Mouse (Mus musculus) heart, postnatal 0 days (tissue): ENCODE data around the gene Mcat. TPM values are rescaled to one million over a fixed set of nuclear protein-coding genes. Genes with fewer than 3 reads are reported as not detected.

Experiments
- ATAC-seq: fragments of 200-750 bp; cut with Nextera tagmentation; 2 replicates; pipeline ENCODE4 v1.8.0; 2017; ENCODE audit warnings: low read depth, moderate number of reproducible peaks, moderate library complexity; ENCODE audit not compliant: insufficient read depth
- DNase-seq: peaks from one replicate; pipeline ENCODE4 v3.0.0-alpha.2; 2016; ENCODE audit warnings: low spot score
- H3K27ac ChIP-seq: fragments of 300-500 bp; sonication (generic); 2 replicates; pipeline ENCODE4 v1.5.1; 2014; ENCODE audit warnings: low read depth, mild to moderate bottlenecking
- H3K27me3 ChIP-seq: fragments of 300-500 bp; sonication (generic); 2 replicates; pipeline ENCODE4 v1.6.1; 2014; ENCODE audit warnings: low read length, mixed read lengths; ENCODE audit not compliant: control insufficient read depth, insufficient read depth
- H3K36me3 ChIP-seq: fragments of 300-500 bp; sonication (generic); replicated peaks from 2 replicates; pipeline ENCODE4 v1.6.1; 2014; ENCODE audit warnings: low read length, mixed read lengths; ENCODE audit not compliant: control insufficient read depth, insufficient read depth
- H3K4me1 ChIP-seq: fragments of 300-500 bp; sonication (generic); 2 replicates; pipeline ENCODE4 v1.6.1; 2014; ENCODE audit warnings: antibody characterized with exemption; ENCODE audit not compliant: control insufficient read depth, insufficient read depth
- H3K4me2 ChIP-seq: fragments of 300-500 bp; sonication (generic); 2 replicates; pipeline ENCODE4 v1.6.1; 2014; ENCODE audit warnings: low read depth, mild to moderate bottlenecking, low read length, moderate library complexity
- H3K4me3 ChIP-seq: fragments of 300-500 bp; sonication (generic); 2 replicates; pipeline ENCODE4 v1.5.1; 2014; ENCODE audit warnings: low read depth, low read length
- H3K9ac ChIP-seq: fragments of 300-500 bp; sonication (generic); replicated peaks from 2 replicates; pipeline ENCODE4 v1.6.1; 2014; ENCODE audit warnings: low read depth, low read length, mixed read lengths
- H3K9me3 ChIP-seq: fragments of 300-500 bp; sonication (generic); replicated peaks from 2 replicates; pipeline ENCODE4 v1.6.1; 2016; ENCODE audit warnings: low read length; ENCODE audit not compliant: control insufficient read depth
- CTCF ChIP-seq: IDR thresholded peaks from 2 replicates; pipeline ENCODE4 v1.5.1; 2016; ENCODE audit warnings: antibody characterized with exemption, control low read depth, low read depth
- EP300 ChIP-seq: IDR thresholded peaks from 2 replicates; pipeline ENCODE4 v1.6.1; 2016; ENCODE audit warnings: antibody characterized with exemption, low read depth
- WGBS: fragments of 180-500 bp; shearing (Covaris S2); extraction: QIAGEN DNeasy Blood & Tissue Kit; methylation state at CpG from one replicate; pipeline ENCODE4 v1.1.7; 2014; 5-methylcytosine and 5-hydroxymethylcytosine counted together
- polyA plus RNA-seq: library from polyadenylated mRNA; unstranded; fragments of >200 nt; fragmentation: Nextera tagmentation; extraction: Ambion mirVana; gene quantifications from 2 replicates; pipeline ENCODE4 v1.2.1, GENCODE M21; 2015
- total RNA-seq: library from RNA; depleted of rRNA; stranded (reverse); fragments of >200 nt; gene quantifications from 2 replicates; pipeline ENCODE4 v1.2.3, GENCODE M21; 2014; ENCODE audit warnings: low replicate concordance

The Mcat gene
- total and polyA plus RNA-seq, 2 experiments from 2014 or later, result 36.9 to 66.6 TPM

DNA sequence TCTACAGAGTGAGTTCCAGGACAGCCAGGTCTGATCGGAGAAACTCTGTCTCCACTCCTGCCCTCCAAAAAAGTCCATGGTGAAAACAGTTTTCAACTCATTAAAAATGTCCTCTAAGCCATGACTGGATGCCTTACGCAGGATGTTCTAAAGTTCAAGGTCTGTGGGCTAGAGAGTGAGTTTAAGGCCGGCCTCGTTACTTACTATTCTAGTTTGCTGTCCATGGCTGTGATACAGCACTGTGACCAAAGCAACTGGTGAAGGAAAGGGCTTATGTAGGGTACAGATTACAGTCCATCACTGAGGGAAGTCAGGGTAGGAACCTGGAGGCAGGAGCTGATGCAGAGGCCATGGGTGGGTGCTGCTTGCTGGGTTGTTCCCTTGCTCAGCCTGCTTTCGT lies 5.0 kb upstream of the Mcat start:
- H3K4me1 ChIP-seq, result peaks cover 3% of the 10 kb centered on the region; the same call in 1 of the 2 replicates
- no peak for ATAC-seq

DNA sequence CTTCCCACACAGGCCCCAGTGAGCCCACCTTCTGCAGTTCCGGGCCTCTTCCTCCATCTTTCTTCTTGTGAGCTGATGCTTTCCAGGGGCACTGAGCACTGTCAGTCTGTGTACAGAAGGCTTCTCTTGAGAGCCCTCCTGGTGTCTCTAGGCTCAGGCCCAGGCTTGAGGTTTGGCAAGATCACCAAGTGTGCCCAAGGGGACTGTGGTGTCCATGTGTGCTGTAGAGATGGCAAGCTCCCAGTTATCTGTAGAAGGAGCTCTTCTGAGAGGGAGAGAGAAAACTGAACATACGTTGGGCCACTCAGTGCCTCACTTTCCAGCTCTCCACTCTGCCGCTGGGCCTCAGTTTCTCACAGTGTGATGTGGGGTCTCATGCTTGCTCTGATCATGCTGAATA lies 4.1 kb upstream of the Mcat start:
- WGBS, result 89% methylated on average over 3 of the region's 3 CpGs
- H3K4me2 ChIP-seq, result no peak overlapping the region
- no peak overlapping the region for H3K27ac ChIP-seq
- no peak overlapping the region for H3K9ac ChIP-seq
- H3K9me3 ChIP-seq, result no peaks in the 10 kb centered on the region
- ATAC-seq (no peak), DNase-seq (no peak)
- no peak for TF ChIP-seq EP300
- TF ChIP-seq CTCF, result no peak
- H3K4me1 ChIP-seq, result peaks cover 3% of the 10 kb centered on the region; the same call in 1 of the 2 replicates
- no peak overlapping the region for H3K4me3 ChIP-seq
- peaks cover 10% of the 10 kb centered on the region; the same call in 1 of the 2 replicates for H3K36me3 ChIP-seq
- H3K27me3 ChIP-seq, result no peaks in the 10 kb centered on the region

More for the DNA sequence above, 5.0 kb upstream of the Mcat start:
- H3K9me3 ChIP-seq, result no peaks in the 10 kb centered on the region
- H3K27me3 ChIP-seq, result no peaks in the 10 kb centered on the region
- H3K27ac ChIP-seq, result no peak overlapping the region
- TF ChIP-seq CTCF (no peak), EP300 (no peak)
- H3K4me3 ChIP-seq, result no peak overlapping the region
- H3K36me3 ChIP-seq, result peaks cover 15% of the 10 kb centered on the region; the same call in 1 of the 2 replicates
- H3K9ac ChIP-seq, result no peak overlapping the region
- WGBS, result 93% methylated on average over 5 of the region's 5 CpGs
- no peak for DNase-seq
- H3K4me2 ChIP-seq, result no peak overlapping the region

DNA sequence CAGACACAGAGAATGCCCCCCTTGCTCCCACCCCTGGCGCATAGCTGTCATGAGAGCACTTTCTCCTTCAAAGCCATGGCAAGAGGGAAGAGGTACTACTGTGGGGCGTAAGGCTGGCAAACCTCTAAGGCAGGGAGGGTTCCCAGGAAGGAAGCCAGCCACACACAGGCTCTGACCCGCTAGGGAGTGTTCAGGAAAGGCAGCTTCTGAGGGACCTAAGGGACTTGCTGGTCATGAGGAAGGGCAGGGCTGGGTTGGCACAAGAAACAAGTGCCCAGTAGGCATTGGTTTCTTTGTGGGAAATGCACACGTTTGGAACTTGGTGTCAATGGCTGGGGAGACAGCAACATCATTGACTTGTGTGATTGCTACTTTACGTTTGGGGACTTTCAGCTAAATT lies 2.4 kb upstream of the Mcat start:
- ATAC-seq (no peak), DNase-seq (no peak)
- Histone ChIP-seq H3K9me3 (no peaks in the 10 kb centered on the region), H3K4me1 (peaks cover 3% of the 10 kb centered on the region; the same call in 1 of the 2 replicates), H3K4me3 (no peak overlapping the region), H3K27me3 (no peaks in the 10 kb centered on the region), H3K9ac (no peak overlapping the region), H3K27ac (no peak overlapping the region), H3K4me2 (no peak overlapping the region), H3K36me3 (no peaks in the 10 kb centered on the region)
- WGBS, result 74% methylated on average over 5 of the region's 5 CpGs
- no peak for TF ChIP-seq CTCF
- TF ChIP-seq EP300, result no peak

DNA sequence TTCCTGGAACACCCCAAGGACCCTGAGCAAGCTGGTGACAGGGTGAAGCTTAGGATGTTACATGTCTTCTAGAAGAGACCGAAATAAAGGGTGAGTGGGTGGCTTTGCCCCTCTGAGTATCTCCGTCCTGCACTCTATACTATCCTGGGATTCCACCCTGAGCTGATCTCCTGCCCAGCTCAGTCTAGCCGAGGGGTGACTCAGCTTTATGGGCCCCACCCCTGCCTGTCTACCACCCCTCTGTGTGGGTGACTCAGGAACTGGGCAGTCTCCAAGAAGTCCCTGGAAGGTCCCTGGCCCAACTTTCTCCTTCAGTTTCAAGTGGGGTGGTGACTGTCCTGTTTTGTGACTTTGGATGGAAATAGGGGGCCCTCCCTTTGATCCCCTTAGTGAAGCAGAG lies 1.8 kb upstream of the Mcat start:
- H3K27ac ChIP-seq, result no peak overlapping the region
- H3K9me3 ChIP-seq, result no peaks in the 10 kb centered on the region
- H3K36me3 ChIP-seq, result no peaks in the 10 kb centered on the region
- TF ChIP-seq CTCF, result no peak
- TF ChIP-seq EP300, result no peak
- H3K4me1 ChIP-seq, result peaks cover 3% of the 10 kb centered on the region; the same call in 1 of the 2 replicates
- H3K9ac ChIP-seq, result no peak overlapping the region
- 64% methylated on average over 3 of the region's 3 CpGs for WGBS
- ATAC-seq, result no peak
- H3K4me2 ChIP-seq, result no peak overlapping the region
- H3K27me3 ChIP-seq, result no peaks in the 10 kb centered on the region
- no peak for DNase-seq
- H3K4me3 ChIP-seq, result no peak overlapping the region

DNA sequence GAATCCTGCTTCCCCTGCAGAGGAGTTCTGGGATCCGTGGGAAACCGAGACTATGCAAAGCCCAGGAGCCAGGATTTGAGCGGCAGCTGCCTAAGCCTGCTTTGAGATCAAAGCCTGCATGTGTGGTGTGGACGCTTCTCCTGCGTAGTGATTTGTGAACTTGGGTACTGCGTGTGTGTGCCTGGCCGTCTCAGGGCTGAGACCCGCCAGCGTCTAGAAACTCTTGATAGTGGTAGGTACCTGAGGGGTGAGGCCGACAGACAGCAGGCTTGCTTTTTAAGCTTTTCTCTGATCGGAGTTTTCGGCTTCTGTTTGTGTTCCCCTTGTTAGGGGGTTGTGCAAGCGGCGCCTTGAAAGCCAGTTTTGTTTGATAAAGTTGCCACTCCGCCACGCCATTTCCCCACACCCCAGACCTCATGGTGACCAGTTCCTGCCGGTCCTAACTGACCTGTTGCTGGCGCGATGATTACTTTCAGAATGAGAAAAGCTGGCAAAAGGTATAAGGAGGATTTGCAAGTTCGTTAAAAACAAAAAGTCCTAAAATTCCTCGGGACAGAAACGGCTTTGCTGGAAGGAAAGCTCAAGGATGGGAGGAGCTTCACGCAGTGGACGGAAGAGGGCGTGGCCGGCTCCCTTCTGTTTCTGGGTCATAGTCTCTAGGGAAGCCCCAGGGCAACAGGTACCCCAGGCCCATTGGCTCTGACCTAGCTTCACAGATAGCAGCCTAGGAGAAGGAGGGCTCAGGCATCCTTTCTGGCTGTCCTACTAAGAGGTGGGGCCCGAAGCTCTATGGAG lies 467 bp upstream of the Mcat start:
- H3K4me1 ChIP-seq, result peaks cover 3% of the 10 kb centered on the region; the same call in 1 of the 2 replicates
- no peaks in the 10 kb centered on the region for H3K36me3 ChIP-seq
- DNase-seq (peak; percentile 20), ATAC-seq (peak; percentile 24; the same call in 1 of the 2 replicates)
- H3K9me3 ChIP-seq, result no peaks in the 10 kb centered on the region
- WGBS, result under 1% methylated on average over 27 of the region's 27 CpGs
- H3K27me3 ChIP-seq, result no peaks in the 10 kb centered on the region
- H3K4me3 ChIP-seq, result peak overlapping the region; percentile 57
- H3K27ac ChIP-seq, result peak overlapping the region; percentile 81
- TF ChIP-seq EP300 (no peak), CTCF (no peak)
- peak overlapping the region; percentile 65 for H3K9ac ChIP-seq
- H3K4me2 ChIP-seq, result peak overlapping the region; percentile 93
